Mouse (Mus musculus) CH12.LX (cell line): ENCODE measurements around the gene Trim9. TPM values are rescaled to one million over a fixed set of nuclear protein-coding genes. Genes with fewer than 3 reads are reported as not detected.

Experiments used
- DNase-seq: peaks from one replicate; pipeline ENCODE4 v3.0.0-alpha.2; 2013; ENCODE audit errors: extremely low read depth
- H3K27ac ChIP-seq: 2 replicates; pipeline ENCODE4 v1.5.1; 2012; ENCODE audit warnings: low read depth, mild to moderate bottlenecking, control low read depth, moderate library complexity; ENCODE audit not compliant: insufficient read depth
- H3K27me3 ChIP-seq: replicated peaks from 2 replicates; pipeline ENCODE3; 2012; ENCODE audit warnings: inconsistent platforms
- H3K36me3 ChIP-seq, 2 experiments: replicated peaks in 1 of 2; 2 replicates each; pipeline versions ENCODE3 to v1.6.1; 2012; ENCODE audit warnings: inconsistent platforms in 1 of 2, low read length in 1 of 2, mild to moderate bottlenecking in 1 of 2, mixed read lengths in 1 of 2, moderate library complexity in 1 of 2; ENCODE audit not compliant: control insufficient read depth in 1 of 2, insufficient read depth in 1 of 2
- H3K4me1 ChIP-seq, 2 experiments: 2 replicates each; pipeline ENCODE4 v1.6.1; 2012; ENCODE audit warnings: inconsistent platforms in 1 of 2, moderate library complexity in 1 of 2; ENCODE audit not compliant: insufficient read depth in 2 of 2, control insufficient read depth in 1 of 2
- H3K4me2 ChIP-seq: 2 replicates; pipeline ENCODE4 v1.6.1; 2012; ENCODE audit warnings: low read depth, mild to moderate bottlenecking, control low read depth; ENCODE audit not compliant: poor library complexity, insufficient read depth, severe bottlenecking
- H3K4me3 ChIP-seq, 3 experiments: fragments of 150-350 bp in 1 of 3; sonication (generic) in 1 of 3; replicated peaks in 1 of 3; 2 replicates each; pipeline versions ENCODE3 to v1.5.1; 2011 to 2012; ENCODE audit warnings: low read depth in 2 of 3, low read length in 2 of 3, mild to moderate bottlenecking in 2 of 3, moderate library complexity in 2 of 3, control low read depth in 1 of 3, improper control_type of control experiment in 1 of 3, inconsistent platforms in 1 of 3, mixed read lengths in 1 of 3; ENCODE audit not compliant: poor library complexity in 1 of 3
- H3K79me2 ChIP-seq: replicated peaks from 2 replicates; pipeline ENCODE4 v1.6.1; 2012; ENCODE audit warnings: mild to moderate bottlenecking, moderate library complexity; ENCODE audit not compliant: control insufficient read depth, poor library complexity, insufficient read depth, severe bottlenecking; ENCODE audit errors: extremely low read depth
- H3K9ac ChIP-seq: 2 replicates; pipeline ENCODE4 v1.6.1; 2012; ENCODE audit warnings: low read depth, mild to moderate bottlenecking, control low read depth, moderate library complexity; ENCODE audit not compliant: insufficient read depth
- H3K9me3 ChIP-seq: replicated peaks from 2 replicates; pipeline ENCODE3; 2012; ENCODE audit warnings: low read length, inconsistent platforms, mixed read lengths
- BHLHE40 ChIP-seq: IDR thresholded peaks from 2 replicates; pipeline ENCODE4 v1.6.1; 2011; ENCODE audit warnings: mild to moderate bottlenecking, low read depth, low read length, improper control_type of control experiment
- E2F4 ChIP-seq: IDR thresholded peaks from 2 replicates; pipeline ENCODE4 v1.6.1; 2011; ENCODE audit warnings: low read depth, low read length, improper control_type of control experiment; ENCODE audit not compliant: insufficient replicate concordance
- ELF1 ChIP-seq: IDR thresholded peaks from 2 replicates; pipeline ENCODE4 v1.6.1; 2014; ENCODE audit warnings: low read depth, mild to moderate bottlenecking, inconsistent platforms, low read length, improper control_type of control experiment
- EP300 ChIP-seq: IDR thresholded peaks from 2 replicates; pipeline ENCODE4 v1.6.1; 2011; ENCODE audit warnings: low read length, improper control_type of control experiment
- GABPA ChIP-seq: IDR thresholded peaks from 2 replicates; pipeline ENCODE4 v1.6.1; 2012; ENCODE audit warnings: low read depth, low read length, improper control_type of control experiment, inconsistent platforms; ENCODE audit not compliant: insufficient replicate concordance
- HCFC1 ChIP-seq: IDR thresholded peaks from 2 replicates; pipeline ENCODE4 v1.6.1; 2012; ENCODE audit warnings: low read depth, mild to moderate bottlenecking, inconsistent platforms, low read length, improper control_type of control experiment
- IRF4 ChIP-seq: IDR thresholded peaks from 2 replicates; pipeline ENCODE4 v1.6.1; 2014; ENCODE audit warnings: low read depth, mild to moderate bottlenecking, inconsistent platforms, low read length, improper control_type of control experiment
- JUN ChIP-seq: IDR thresholded peaks from 2 replicates; pipeline ENCODE4 v1.6.1; 2011; ENCODE audit warnings: low read depth, mild to moderate bottlenecking, low read length, improper control_type of control experiment, moderate library complexity; ENCODE audit not compliant: insufficient read depth
- JUND ChIP-seq: conservative IDR thresholded peaks from 2 replicates; pipeline ENCODE4 v1.6.1; 2011; ENCODE audit warnings: low read depth, low read length, improper control_type of control experiment
- KAT2A ChIP-seq: IDR thresholded peaks from 2 replicates; pipeline ENCODE4 v1.6.1; 2012; ENCODE audit warnings: low read length, improper control_type of control experiment, inconsistent platforms; ENCODE audit not compliant: insufficient replicate concordance
- MAFK ChIP-seq: IDR thresholded peaks from 2 replicates; pipeline ENCODE4 v1.6.1; 2011; ENCODE audit warnings: low read length, improper control_type of control experiment; ENCODE audit not compliant: insufficient replicate concordance
- MAZ ChIP-seq: IDR thresholded peaks from 2 replicates; pipeline ENCODE4 v1.6.1; 2012; ENCODE audit warnings: low read depth, mild to moderate bottlenecking, inconsistent platforms, low read length, improper control_type of control experiment, moderate library complexity
- NELFE ChIP-seq: IDR thresholded peaks from 2 replicates; pipeline ENCODE4 v1.6.1; 2011; ENCODE audit warnings: low read depth, low read length, improper control_type of control experiment
- NRF1 ChIP-seq: IDR thresholded peaks from 2 replicates; pipeline ENCODE4 v1.6.1; 2014; ENCODE audit warnings: low read depth, mild to moderate bottlenecking, inconsistent platforms, low read length, improper control_type of control experiment, moderate library complexity
- PAX5 ChIP-seq: IDR thresholded peaks from 2 replicates; pipeline ENCODE4 v1.6.1; 2012; ENCODE audit warnings: low read length, inconsistent platforms, mixed read lengths
- RCOR1 ChIP-seq: conservative IDR thresholded peaks from 2 replicates; pipeline ENCODE4 v1.6.1; 2012; ENCODE audit warnings: low read depth, mild to moderate bottlenecking, inconsistent platforms, low read length, improper control_type of control experiment
- SIN3A ChIP-seq: IDR thresholded peaks from 2 replicates; pipeline ENCODE4 v1.6.1; 2012; ENCODE audit warnings: low read length, improper control_type of control experiment, inconsistent platforms
- SMC3 ChIP-seq: IDR thresholded peaks from 2 replicates; pipeline ENCODE4 v1.6.1; 2011; ENCODE audit warnings: low read depth, low read length, improper control_type of control experiment
- TBP ChIP-seq: conservative IDR thresholded peaks from 2 replicates; pipeline ENCODE4 v1.6.1; 2011; ENCODE audit warnings: low read depth, low read length, improper control_type of control experiment
- USF1 ChIP-seq: IDR thresholded peaks from 2 replicates; pipeline ENCODE4 v1.6.1; 2014; ENCODE audit warnings: low read depth, mild to moderate bottlenecking, inconsistent platforms, low read length, improper control_type of control experiment
- USF2 ChIP-seq: conservative IDR thresholded peaks from 2 replicates; pipeline ENCODE4 v1.6.1; 2011; ENCODE audit warnings: low read depth, low read length, improper control_type of control experiment
- ZKSCAN1 ChIP-seq: IDR thresholded peaks from 2 replicates; pipeline ENCODE4 v1.6.1; 2012; ENCODE audit warnings: low read depth, inconsistent platforms, low read length, improper control_type of control experiment, borderline replicate concordance
- ZMIZ1 ChIP-seq: IDR thresholded peaks from 2 replicates; pipeline ENCODE4 v1.6.1; 2012; ENCODE audit warnings: low read depth, mild to moderate bottlenecking, inconsistent platforms, low read length, improper control_type of control experiment
- ZNF384 ChIP-seq: IDR thresholded peaks from 2 replicates; pipeline ENCODE4 v1.6.1; 2012; ENCODE audit warnings: low read depth, low read length, improper control_type of control experiment, inconsistent platforms
- dilution Hi-C: fragments of 300-500 bp; cut with MboI; formaldehyde crosslinking; loops from 2 replicates; pipeline ENCODE4 v1.14.3; 2020; ENCODE audit warnings: low sequenced_read_pairs; ENCODE audit not compliant: extremely low pct_unique_long_range_greater_than_20kb, extremely low pct_ligation_motif_present
- in situ Hi-C: fragments of 300-500 bp; cut with MboI; formaldehyde crosslinking; loops from 3 replicates; pipeline ENCODE4 v1.14.3; 2019; ENCODE audit warnings: low sequenced_read_pairs, low pct_ligation_motif_present, low pct_unique_long_range_greater_than_20kb, mixed read lengths
- polyA plus RNA-seq: library from polyadenylated mRNA; unstranded; fragments of >175 nt; gene quantifications from 2 replicates; pipeline ENCODE4 v1.2.1, GENCODE M21; 2012; ENCODE audit warnings: low read depth; ENCODE audit not compliant: insufficient read length
- total RNA-seq, 2 experiments: library from RNA; depleted of rRNA; stranded (reverse); fragments of 300-350 nt in 1 of 2; fragments of >200 nt in 1 of 2; gene quantifications; 2 replicates each; pipeline ENCODE4 v1.2.3; 2012 to 2014

Trim9 gene
- total and polyA plus RNA-seq, 3 experiments = 0.07 TPM; not detected in 2

DNA sequence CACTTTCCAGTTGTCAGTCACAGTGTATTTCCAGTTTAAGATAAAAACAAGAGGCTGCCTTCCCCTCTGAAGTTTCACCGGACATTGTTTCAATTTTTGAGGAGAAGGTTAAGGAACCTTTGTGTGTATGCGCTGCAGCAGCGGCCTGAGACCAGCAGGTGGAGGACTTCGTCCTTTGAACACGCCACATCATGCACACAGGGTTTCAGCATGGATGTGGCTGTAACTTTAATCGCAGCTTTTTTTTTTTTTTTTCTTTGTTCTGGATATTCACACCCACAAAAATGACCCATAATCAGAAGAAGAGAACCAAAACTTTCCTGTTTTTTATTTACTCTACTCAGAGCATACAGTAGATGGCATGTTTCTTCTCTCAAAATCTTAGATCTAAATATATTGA is 113.0 kb downstream of the Trim9 start (continued):
- no peak for TF ChIP-seq JUND
- TF ChIP-seq SMC3 = peak; percentile 87
- TF ChIP-seq IRF4 = 0 out of 2 replicates have a peak, but pooled peaks have one; percentile 39
- TF ChIP-seq MAFK = no peak
- TF ChIP-seq NRF1 = no peak
- peak; percentile 43; the same call in 1 of the 2 replicates for TF ChIP-seq SIN3A
- TF ChIP-seq ZMIZ1 = no peak
- no peak for TF ChIP-seq TBP
- TF ChIP-seq EP300 = no peak
- no peak for TF ChIP-seq ZKSCAN1
- no peak for TF ChIP-seq JUN
- no peak for TF ChIP-seq E2F4
- TF ChIP-seq MAZ = no peak
- TF ChIP-seq PAX5 = no peak
- no peak for TF ChIP-seq RCOR1
- 0 out of 2 replicates have a peak, but pooled peaks have one; percentile 18 for TF ChIP-seq NELFE

GRCm38 (mm10) chr12:70233637-70234315 is 113.6 kb downstream of the Trim9 start:
- Histone ChIP-seq H3K27me3 (no peaks in the 10 kb centered on the region), H3K79me2 (no peaks in the 10 kb centered on the region), H3K9me3 (no peaks in the 10 kb centered on the region), H3K4me3 (no peak overlapping the region), H3K36me3 (no peaks in the 10 kb centered on the region), H3K4me2 (peak overlapping the region; percentile 29; the same call in 1 of the 2 replicates), H3K4me1 (peaks cover 0 to 5% of the 10 kb centered on the region in 2 experiments; a peak in 1 of 4 replicates), H3K27ac (no peak overlapping the region), H3K9ac (no peak overlapping the region)
- DNase-seq = no peak
- in situ Hi-C loops (loop anchor here (25.0 kb wide), 1 partner anchor 679 kb away; no protein-coding TSS in a partner anchor), dilution Hi-C loops (no loop called here)
- TF ChIP-seq PAX5 = no peak
- no peak for TF ChIP-seq MAFK
- TF ChIP-seq TBP = no peak
- TF ChIP-seq KAT2A = no peak
- TF ChIP-seq SIN3A = no peak
- TF ChIP-seq ZNF384 = no peak
- TF ChIP-seq E2F4 = no peak
- TF ChIP-seq USF1 = no peak
- no peak for TF ChIP-seq GABPA
- no peak for TF ChIP-seq ZKSCAN1
- no peak for TF ChIP-seq USF2
- TF ChIP-seq ELF1 = no peak
- no peak for TF ChIP-seq BHLHE40
- no peak for TF ChIP-seq HCFC1
- no peak for TF ChIP-seq IRF4
